Mouse (Mus musculus): ENCODE data around the gene Trmt44. TPM values are rescaled to one million over a fixed set of nuclear protein-coding genes. Genes with fewer than 3 reads are reported as not detected.

Gene Trmt44
- polyA plus RNA-seq, 1 experiment: 6.8 TPM

GRCm38 (mm10) chr5:35576409-35577020 is 1.6 kb upstream of the Trmt44 start:
- H3K27me3 ChIP-seq (ENCODE audit: control insufficient read depth, insufficient read depth, insufficient read length): no peaks in the 10 kb centered on the region
- no peak overlapping the region for H3ac ChIP-seq (ENCODE audit: control insufficient read depth, insufficient read length, low read depth)
- peaks cover 19% of the 10 kb centered on the region for H3K79me2 ChIP-seq (ENCODE audit: control insufficient read depth, insufficient read depth)
- no peak overlapping the region for H3K4me3 ChIP-seq (ENCODE audit: insufficient read depth, poor library complexity, severe bottlenecking)
- peaks cover 11% of the 10 kb centered on the region for H3K79me3 ChIP-seq (ENCODE audit: low read depth)
- H3K36me3 ChIP-seq (ENCODE audit: control insufficient read depth, insufficient read depth): peaks cover 18% of the 10 kb centered on the region
- no peak for TF ChIP-seq CTCF (IDR thresholded peaks at IDR 0.05; ENCODE audit: control insufficient read depth, insufficient read depth, insufficient read length)
- peak; percentile 94 for TF ChIP-seq MYOD1 (IDR thresholded peaks at IDR 0.05; ENCODE audit: control insufficient read depth, insufficient read length, low read depth)

GRCm38 (mm10) chr5:35571546-35571945 is 3.3 kb downstream of the Trmt44 start:
- H3K4me3 ChIP-seq (ENCODE audit: insufficient read depth, poor library complexity, severe bottlenecking): no peak overlapping the region
- no peak for TF ChIP-seq USF1 (IDR thresholded peaks at IDR 0.05; ENCODE audit: low read depth)
- TF ChIP-seq CEBPB (IDR thresholded peaks at IDR 0.05; ENCODE audit: low read depth): peak; percentile 23
- H3K79me2 ChIP-seq (ENCODE audit: control insufficient read depth, insufficient read depth): peaks cover 19% of the 10 kb centered on the region
- no peaks in the 10 kb centered on the region for H3K27me3 ChIP-seq (ENCODE audit: control insufficient read depth, insufficient read depth, insufficient read length)
- H3K36me3 ChIP-seq (ENCODE audit: control insufficient read depth, insufficient read depth): peaks cover 52% of the 10 kb centered on the region
- H3K79me3 ChIP-seq (ENCODE audit: low read depth): peaks cover 11% of the 10 kb centered on the region
- H3ac ChIP-seq (ENCODE audit: control insufficient read depth, insufficient read length, low read depth): no peak overlapping the region

GRCm38 (mm10) chr5:35566632-35567031 is 8.2 kb downstream of the Trmt44 start:
- no peaks in the 10 kb centered on the region for H3K79me2 ChIP-seq (ENCODE audit: control insufficient read depth, insufficient read depth)
- no peak overlapping the region for H3ac ChIP-seq (ENCODE audit: control insufficient read depth, insufficient read length, low read depth)
- H3K36me3 ChIP-seq (ENCODE audit: control insufficient read depth, insufficient read depth): peaks cover 81% of the 10 kb centered on the region
- H3K27me3 ChIP-seq (ENCODE audit: control insufficient read depth, insufficient read depth, insufficient read length): no peaks in the 10 kb centered on the region
- H3K79me3 ChIP-seq (ENCODE audit: low read depth): no peaks in the 10 kb centered on the region
- H3K4me3 ChIP-seq (ENCODE audit: insufficient read depth, poor library complexity, severe bottlenecking): no peak overlapping the region
- TF ChIP-seq MYOG (IDR thresholded peaks at IDR 0.05; ENCODE audit: control insufficient read depth, extremely low read depth, insufficient read length) (no peak), CTCF (IDR thresholded peaks at IDR 0.05; ENCODE audit: control insufficient read depth, insufficient read depth, insufficient read length) (no peak), MAX (IDR thresholded peaks at IDR 0.05) (no peak), MYOD1 (IDR thresholded peaks at IDR 0.05; ENCODE audit: control insufficient read depth, insufficient read length, low read depth) (no peak), USF1 (IDR thresholded peaks at IDR 0.05; ENCODE audit: low read depth) (no peak)

- Histone ChIP-seq H3K4me3 (ENCODE audit: insufficient read depth, poor library complexity, severe bottlenecking) (no peak overlapping the region), H3K27me3 (ENCODE audit: control insufficient read depth, insufficient read depth, insufficient read length) (no peaks in the 10 kb centered on the region), H3K79me3 (ENCODE audit: low read depth) (no peaks in the 10 kb centered on the region), H3ac (ENCODE audit: control insufficient read depth, insufficient read length, low read depth) (no peak overlapping the region), H3K36me3 (ENCODE audit: control insufficient read depth, insufficient read depth) (peaks cover 80% of the 10 kb centered on the region), H3K79me2 (ENCODE audit: control insufficient read depth, insufficient read depth) (no peaks in the 10 kb centered on the region)
- TF ChIP-seq MYOD1 (IDR thresholded peaks at IDR 0.05; ENCODE audit: control insufficient read depth, insufficient read length, low read depth) (no peak), MYOG (IDR thresholded peaks at IDR 0.05; ENCODE audit: control insufficient read depth, extremely low read depth, insufficient read length) (no peak), USF1 (IDR thresholded peaks at IDR 0.05; ENCODE audit: low read depth) (no peak), CTCF (IDR thresholded peaks at IDR 0.05; ENCODE audit: control insufficient read depth, insufficient read depth, insufficient read length) (no peak), MAX (IDR thresholded peaks at IDR 0.05) (no peak), CEBPB (IDR thresholded peaks at IDR 0.05; ENCODE audit: low read depth) (no peak), FOSL1 (IDR thresholded peaks at IDR 0.05; ENCODE audit: insufficient read depth, low read length, poor library complexity, severe bottlenecking) (no peak)
Observed at GRCm38 (mm10) chr5:35565217-35565616, 9.7 kb downstream of the Trmt44 start.

- no peaks in the 10 kb centered on the region for H3K27me3 ChIP-seq (ENCODE audit: control insufficient read depth, insufficient read depth, insufficient read length)
- no peaks in the 10 kb centered on the region for H3K79me2 ChIP-seq (ENCODE audit: control insufficient read depth, insufficient read depth)
- no peaks in the 10 kb centered on the region for H3K79me3 ChIP-seq (ENCODE audit: low read depth)
- no peak overlapping the region for H3K4me3 ChIP-seq (ENCODE audit: insufficient read depth, poor library complexity, severe bottlenecking)
- H3ac ChIP-seq (ENCODE audit: control insufficient read depth, insufficient read length, low read depth): no peak overlapping the region
- peaks cover 69% of the 10 kb centered on the region for H3K36me3 ChIP-seq (ENCODE audit: control insufficient read depth, insufficient read depth)
- TF ChIP-seq MYOD1 (IDR thresholded peaks at IDR 0.05; ENCODE audit: control insufficient read depth, insufficient read length, low read depth) (no peak), FOSL1 (IDR thresholded peaks at IDR 0.05; ENCODE audit: insufficient read depth, low read length, poor library complexity, severe bottlenecking) (no peak), MYOG (IDR thresholded peaks at IDR 0.05; ENCODE audit: control insufficient read depth, extremely low read depth, insufficient read length) (no peak), CTCF (IDR thresholded peaks at IDR 0.05; ENCODE audit: control insufficient read depth, insufficient read depth, insufficient read length) (peak; percentile 83), MAX (IDR thresholded peaks at IDR 0.05) (no peak), USF1 (IDR thresholded peaks at IDR 0.05; ENCODE audit: low read depth) (no peak), CEBPB (IDR thresholded peaks at IDR 0.05; ENCODE audit: low read depth) (no peak)
Observed at GRCm38 (mm10) chr5:35563449-35563848, 11.4 kb downstream of the Trmt44 start.

GRCm38 (mm10) chr5:35562616-35563015 is 12.3 kb downstream of the Trmt44 start:
- H3K36me3 ChIP-seq (ENCODE audit: control insufficient read depth, insufficient read depth): peaks cover 68% of the 10 kb centered on the region
- no peaks in the 10 kb centered on the region for H3K27me3 ChIP-seq (ENCODE audit: control insufficient read depth, insufficient read depth, insufficient read length)
- H3K4me3 ChIP-seq (ENCODE audit: insufficient read depth, poor library complexity, severe bottlenecking): no peak overlapping the region
- H3K79me3 ChIP-seq (ENCODE audit: low read depth): no peaks in the 10 kb centered on the region
- TF ChIP-seq MYOG (IDR thresholded peaks at IDR 0.05; ENCODE audit: control insufficient read depth, extremely low read depth, insufficient read length) (no peak), MYOD1 (IDR thresholded peaks at IDR 0.05; ENCODE audit: control insufficient read depth, insufficient read length, low read depth) (no peak), CEBPB (IDR thresholded peaks at IDR 0.05; ENCODE audit: low read depth) (no peak), FOSL1 (IDR thresholded peaks at IDR 0.05; ENCODE audit: insufficient read depth, low read length, poor library complexity, severe bottlenecking) (no peak), CTCF (IDR thresholded peaks at IDR 0.05; ENCODE audit: control insufficient read depth, insufficient read depth, insufficient read length) (no peak), USF1 (IDR thresholded peaks at IDR 0.05; ENCODE audit: low read depth) (no peak), MAX (IDR thresholded peaks at IDR 0.05) (no peak)
- no peaks in the 10 kb centered on the region for H3K79me2 ChIP-seq (ENCODE audit: control insufficient read depth, insufficient read depth)
- no peak overlapping the region for H3ac ChIP-seq (ENCODE audit: control insufficient read depth, insufficient read length, low read depth)

Measured in C2C12 (cell line).